Mouse (Mus musculus) kidney, adult 9 months (tissue): ENCODE data around the gene Lmbr1l.

ENCODE experiments used
- DNase-seq: peaks from one replicate; pipeline ENCODE4 v3.0.0; 2022

Gene Lmbr1l

DNA sequence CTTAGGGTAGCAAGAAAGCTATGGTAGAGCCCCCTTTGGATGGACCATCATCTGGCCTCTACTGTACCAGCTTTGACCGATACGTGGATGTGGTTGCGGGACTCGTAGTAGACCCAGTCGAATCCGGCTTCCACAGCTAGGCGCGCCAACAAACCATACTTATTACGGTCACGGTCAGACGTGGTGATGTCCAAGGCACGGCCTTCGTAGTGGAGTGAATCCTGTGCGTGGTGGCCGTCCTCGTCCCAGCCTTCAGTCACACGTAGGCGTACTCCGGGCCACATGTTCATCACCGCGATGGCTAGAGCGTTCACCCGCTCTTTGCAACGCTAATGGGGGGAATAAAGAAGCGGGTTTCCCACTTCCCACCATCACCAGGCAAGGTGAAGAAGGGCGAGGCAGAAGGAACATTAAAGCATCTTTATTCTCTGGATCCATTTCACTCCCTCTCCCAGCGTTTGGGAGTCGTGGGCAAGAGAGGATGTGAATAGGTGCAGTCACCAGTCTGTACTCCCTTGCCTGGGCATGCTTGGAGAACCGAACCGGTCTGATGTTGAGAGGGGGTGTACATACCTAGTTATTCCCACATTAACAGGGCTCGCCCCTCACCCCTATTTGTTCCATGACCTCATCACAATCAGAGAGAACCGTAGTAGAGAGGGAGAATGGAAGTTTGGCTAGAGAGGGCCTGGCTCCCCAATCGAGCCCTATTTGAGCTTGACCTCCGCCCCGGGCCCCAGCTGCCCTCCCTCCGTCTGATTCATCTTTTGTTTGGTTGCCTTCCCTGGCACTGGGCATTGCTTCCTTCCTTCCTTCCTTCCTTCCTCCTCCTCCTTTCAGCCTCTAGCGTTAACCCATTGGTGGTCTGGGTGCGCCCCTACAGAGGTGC lies 23.0 kb downstream of the Lmbr1l start:
- no peak for DNase-seq

DNA sequence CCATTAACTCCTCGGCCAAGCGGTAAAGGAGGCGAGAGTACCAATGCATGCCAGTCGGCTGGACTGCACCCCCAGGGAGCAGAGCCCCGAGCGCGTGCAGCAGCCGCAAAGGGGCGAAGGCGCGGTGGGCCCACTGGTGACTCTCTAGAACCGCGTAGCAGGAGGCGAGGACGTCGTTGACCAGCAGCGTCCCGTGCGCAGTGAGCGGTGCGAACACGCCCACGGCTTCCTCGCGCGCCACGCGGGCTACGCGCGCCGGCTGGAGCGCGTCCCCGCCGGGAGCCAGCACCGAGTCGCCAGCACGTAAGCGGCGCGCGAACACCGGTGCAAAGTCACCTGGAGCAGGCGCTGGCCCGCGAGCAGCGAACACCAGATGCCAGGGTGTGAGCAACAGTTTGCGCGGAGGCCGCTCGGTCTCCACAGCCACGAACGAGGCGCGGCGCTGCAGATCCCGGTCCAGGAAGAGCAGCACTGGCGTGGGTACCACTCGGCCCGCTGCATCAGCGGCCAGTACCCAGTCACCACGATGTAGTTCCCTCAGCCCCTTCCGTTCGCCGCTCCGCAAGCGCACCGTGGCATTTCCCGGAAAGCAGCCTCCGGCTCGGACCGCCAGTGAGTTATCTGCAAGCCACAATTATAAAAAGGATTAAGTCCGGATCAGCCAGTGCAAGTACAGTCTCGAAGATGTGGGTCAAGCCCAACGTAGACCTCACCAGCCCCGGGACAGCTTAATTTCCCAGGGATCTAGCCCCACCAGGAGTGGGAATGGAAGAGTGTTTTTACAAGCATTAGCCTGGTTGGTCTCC lies 23.9 kb downstream of the Lmbr1l start, which contains the start of gene Rhebl1:
TSS of gene Rhebl1 (minus strand) at position 601 of the 806 bp plus-strand sequence.
- DNase-seq: no peak

DNA sequence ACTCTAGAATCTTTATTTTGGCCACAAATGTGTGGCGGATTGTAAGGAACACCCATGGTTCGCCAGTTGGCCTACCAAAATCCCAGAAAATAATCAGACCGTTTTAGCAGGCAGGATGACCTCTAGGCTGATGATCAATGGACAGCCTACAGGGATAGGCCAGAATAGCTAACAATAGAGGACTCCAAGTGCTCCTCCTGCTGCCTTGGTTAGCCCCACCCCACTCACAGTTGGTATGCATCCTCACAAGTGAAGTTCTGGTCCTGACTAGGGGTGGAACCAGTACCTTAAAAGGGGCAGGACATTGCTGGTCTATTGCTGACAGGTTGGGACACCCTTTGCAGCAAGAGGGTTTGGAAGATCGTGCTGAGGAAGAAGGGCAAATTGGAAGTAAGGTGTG lies 25.0 kb downstream of the Lmbr1l start:
- no peak for DNase-seq

DNA sequence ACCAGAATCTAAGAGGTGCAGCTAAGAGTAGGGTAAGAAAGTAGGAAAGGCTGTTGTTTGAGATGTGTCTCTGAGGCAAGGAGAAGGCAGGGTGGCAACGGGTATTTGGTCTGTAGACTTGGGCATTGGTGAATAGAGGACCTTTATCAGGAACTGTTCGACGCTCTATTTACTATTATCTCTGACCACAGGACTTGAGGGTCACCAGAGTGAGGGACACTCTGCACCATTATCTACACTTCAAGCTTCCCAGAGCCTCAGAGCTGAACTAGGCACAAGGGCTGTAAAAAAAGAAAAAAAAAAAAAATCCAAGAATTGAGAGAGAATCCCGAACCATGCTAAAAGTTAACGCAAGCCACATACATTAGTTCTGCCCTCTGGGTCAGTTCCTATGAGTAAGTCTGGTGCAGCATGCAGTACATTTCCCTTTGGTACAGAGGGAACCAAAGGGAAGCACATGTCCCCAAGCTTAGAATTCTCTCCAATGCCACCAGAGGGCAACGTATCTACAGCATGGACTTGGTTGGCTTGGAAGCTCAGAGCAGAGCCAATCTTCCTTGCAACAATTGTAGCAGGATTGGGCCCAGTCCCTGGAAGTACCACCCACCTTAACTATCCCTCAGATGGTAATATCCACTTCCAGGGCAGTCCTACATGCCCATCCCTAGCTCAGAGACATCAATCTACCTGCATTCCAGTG lies 26.0 kb downstream of the Lmbr1l start:
- peak; percentile 90 for DNase-seq

DNA sequence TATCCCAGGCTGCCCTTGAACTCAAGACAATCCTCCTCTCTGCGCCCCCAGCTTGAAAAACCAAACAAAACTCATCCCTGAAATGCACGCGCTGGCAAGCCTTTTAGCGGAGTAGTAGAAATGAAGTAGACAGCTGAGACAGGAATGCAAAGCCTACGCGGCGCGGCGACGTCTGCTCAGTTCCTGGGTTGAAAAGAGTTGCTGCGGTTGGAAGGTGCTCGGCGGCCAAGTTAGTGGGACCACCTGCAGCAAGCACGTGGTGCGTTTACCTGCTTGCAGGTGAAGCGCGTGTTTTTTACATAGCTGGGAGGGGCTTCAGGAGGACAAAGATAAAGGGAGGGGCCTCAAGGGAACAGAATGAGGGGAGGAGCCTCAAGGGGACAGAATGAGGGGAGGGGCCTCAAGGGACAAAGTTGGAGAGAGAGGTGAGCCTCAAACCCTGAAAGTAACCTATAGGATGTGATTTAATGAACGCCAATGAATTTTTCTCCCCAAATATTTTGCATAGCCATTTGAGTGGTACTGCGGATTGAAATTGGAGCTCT lies 26.8 kb downstream of the Lmbr1l start:
- no peak for DNase-seq

DNA sequence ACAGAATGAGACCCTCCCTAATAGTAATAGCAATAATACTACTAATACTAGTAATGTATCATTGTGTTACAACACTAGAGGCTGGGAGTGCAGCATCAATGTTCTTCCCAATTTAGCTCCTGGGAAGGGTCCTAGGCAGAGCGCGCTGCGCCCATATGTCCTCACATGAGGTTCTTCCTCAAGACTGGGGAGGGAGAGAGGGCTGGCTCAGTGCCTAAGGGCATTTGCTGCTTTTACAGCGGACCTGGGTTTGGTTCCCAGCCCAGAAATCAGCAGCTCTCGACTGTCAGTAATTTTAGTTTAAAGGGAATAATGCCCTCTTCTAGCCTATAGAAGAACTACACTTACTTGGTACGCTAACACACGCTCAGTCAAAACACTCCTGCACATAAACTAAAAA lies 30.5 kb downstream of the Lmbr1l start:
- DNase-seq: no peak

DNA sequence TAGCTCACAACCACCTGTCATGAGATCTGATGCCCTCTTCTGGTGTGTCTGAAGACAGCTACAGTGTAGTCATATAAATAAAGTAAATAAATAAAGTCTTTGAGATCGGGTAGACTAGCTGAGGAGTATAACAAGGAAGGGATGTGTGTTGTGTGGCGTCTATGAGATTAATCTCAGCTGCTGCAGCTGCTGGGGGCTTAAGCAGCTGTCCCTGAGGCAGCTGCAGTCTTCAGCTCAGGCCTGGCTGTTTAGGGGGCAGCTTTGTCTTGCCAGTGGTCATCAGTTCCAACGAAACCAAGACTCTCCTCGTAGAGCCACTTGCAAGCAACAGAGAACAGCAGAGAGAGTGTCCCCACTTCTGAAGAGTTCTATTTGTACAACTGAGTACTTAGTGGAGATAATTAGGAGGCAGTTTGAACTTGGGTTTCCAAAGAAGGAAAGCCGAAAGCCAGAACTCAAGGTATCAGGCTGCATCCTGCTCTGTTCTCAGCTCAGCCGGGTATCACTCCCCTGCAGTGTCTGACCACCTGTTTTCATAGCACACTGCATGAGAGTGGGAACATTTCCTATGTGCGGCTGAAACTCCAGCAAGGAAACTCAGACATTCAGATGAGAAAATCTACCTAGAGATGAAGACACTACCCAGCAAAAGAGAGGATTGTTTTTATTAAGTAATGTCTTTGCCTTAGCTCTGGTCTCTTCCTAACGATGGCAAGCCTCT lies 31.2 kb downstream of the Lmbr1l start:
- DNase-seq: no peak

DNA sequence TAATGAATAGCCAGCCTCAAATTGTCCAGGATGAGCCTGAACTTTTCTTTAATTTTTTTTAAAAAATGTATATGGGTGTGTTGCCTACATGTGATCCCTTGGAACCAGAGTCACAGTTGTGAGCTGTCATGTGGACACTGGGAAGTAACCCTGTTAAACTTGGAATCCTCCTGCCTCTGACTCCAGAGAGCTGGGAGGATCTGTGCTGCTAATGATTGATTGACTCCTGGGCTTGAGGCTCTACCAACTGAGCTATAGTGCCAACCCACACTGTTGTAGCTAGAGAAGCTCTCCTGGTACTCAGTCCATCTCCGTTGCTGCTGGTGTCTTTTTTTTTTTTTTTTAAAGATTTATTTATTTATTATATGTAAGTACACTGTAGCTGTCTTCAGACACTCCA lies 33.9 kb downstream of the Lmbr1l start:
- peak; percentile 64 for DNase-seq

DNA sequence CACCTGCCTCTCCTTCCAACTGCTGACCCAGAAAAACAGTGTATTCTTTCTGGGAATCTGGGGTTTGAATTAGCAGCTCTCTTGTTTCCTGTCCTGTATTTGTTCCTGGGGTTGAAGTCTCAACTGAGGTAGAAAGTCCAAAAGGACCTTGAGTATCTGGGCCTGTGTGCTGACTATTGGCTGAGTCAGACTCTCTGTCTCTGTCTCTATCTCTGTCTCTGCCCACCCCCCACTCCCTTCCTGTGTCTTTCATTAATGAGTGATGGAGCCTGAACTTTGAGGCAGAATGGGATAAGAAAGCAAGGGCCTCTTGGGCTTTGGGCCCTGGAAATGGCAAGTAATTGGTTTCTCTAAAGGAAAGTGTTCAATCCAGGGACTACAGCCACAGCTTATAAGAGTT lies 34.4 kb downstream of the Lmbr1l start:
- peak; percentile 92 for DNase-seq

DNA sequence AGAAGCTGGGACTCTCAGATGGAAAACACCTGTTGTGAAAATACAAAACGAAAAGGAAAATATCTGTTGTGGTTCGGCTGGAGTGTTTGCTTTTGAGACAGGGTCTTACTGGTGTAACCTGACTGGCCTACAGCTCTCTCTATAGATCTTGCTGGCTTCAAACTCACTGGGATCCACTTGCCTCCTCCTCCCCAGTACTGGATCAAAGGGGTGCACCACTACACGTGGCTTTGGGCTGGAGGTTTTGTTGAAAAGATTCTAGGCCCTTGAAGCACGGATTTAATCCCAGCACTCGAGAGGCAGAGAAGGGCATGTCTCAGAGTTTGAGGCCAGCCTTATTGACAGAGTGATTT lies 36.4 kb downstream of the Lmbr1l start:
- DNase-seq: no peak

DNA sequence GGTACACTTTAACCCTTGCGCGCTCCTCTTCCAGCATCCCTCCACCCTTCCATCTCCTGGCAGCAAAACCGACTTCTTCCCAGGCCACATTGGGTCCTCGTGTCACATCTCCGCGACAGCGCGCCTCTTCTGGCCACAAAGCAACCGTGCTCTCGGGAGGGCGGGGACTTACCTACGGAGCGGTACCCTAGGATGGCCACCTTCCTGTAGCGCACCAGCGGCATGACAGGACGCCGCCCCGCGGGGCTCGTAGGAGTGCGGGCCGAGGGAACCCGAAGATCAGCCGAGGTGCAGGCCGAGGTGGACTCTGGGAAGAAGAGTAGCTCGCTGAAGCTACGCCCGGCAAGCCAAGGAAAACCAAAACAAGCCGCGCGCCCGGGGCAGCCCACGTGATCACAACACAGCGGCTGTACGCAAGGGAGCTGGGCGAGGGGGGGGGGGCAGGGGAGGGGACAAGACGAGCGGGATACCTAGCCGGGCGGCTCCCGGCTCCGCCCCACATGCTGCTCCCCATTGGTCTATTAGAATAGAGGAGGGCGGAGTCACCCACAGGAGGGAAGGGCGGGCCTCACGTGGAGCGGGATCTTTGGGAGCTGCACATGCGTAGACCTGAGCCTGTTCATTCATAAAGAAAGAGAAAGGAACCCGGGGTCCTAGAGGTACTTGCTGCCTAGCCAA lies 36.9 kb downstream of the Lmbr1l start:
- DNase-seq: peak; percentile 97

DNA sequence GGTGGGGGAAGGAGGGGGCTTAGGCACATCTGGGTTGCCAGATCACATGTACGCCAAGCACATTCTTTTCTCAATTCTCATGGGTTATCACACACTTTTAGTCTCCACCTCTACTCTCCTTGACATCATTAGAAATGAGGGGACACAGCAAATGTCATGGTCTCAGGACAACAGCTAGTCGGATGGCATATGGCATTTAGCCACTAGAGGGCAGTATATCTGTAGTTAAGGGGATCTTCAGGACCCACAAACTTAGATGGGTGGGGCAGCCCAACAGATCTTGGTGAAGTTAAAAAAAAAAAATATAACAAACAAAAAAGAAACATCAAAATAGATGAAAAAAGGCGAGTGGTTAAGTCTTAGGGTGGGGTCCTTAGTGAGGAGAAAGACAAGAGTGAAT lies 40.7 kb downstream of the Lmbr1l start:
- DNase-seq: peak; percentile 87

DNA sequence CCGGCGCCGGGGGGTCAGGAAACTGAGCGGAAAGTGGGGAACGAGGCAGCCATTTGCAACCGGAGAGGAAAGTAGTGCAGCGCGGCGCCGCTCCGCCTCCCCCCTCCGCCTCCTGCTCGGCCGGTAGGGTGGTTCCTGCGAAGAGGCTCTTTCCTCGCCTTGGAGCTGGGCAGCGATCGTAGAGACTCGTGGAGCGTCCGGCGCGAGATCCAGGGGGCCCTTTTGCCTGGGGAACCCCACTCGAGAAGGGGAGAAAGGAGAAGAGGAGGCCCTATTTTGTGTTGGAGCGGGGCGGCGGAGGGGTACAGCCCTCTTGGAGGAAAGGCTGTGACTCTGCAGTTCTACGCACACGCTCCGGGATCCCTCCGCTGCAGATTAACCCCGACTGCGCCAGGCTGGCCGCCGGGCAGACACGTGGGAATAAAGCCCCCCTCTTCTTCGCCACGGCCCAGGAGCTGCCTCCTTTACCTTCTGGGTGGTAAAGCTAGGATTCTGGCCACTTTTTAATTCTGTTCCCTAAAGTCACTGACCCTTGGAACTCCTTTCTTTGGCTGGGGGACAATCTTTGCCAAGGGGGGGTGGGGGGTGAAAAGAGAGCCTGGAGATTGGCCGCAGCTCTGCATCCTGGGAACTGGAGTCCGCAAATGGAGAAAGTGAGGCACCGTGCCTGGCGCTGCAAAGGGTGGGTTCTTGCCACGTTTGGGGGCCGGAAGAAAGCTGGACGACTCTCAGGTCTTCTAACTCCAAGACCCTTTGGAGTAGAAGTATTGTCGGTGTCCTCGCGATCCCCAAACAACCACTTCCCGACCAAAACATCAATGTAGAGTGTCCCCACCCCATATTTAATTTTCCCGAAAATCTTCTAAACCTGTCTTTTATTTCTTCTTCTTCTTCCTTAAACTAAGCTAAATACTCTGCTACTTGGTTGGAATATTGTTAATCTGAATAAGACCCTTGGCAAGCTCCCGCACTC lies 45.8 kb downstream of the Lmbr1l start:
- peak; percentile 95 for DNase-seq

DNA sequence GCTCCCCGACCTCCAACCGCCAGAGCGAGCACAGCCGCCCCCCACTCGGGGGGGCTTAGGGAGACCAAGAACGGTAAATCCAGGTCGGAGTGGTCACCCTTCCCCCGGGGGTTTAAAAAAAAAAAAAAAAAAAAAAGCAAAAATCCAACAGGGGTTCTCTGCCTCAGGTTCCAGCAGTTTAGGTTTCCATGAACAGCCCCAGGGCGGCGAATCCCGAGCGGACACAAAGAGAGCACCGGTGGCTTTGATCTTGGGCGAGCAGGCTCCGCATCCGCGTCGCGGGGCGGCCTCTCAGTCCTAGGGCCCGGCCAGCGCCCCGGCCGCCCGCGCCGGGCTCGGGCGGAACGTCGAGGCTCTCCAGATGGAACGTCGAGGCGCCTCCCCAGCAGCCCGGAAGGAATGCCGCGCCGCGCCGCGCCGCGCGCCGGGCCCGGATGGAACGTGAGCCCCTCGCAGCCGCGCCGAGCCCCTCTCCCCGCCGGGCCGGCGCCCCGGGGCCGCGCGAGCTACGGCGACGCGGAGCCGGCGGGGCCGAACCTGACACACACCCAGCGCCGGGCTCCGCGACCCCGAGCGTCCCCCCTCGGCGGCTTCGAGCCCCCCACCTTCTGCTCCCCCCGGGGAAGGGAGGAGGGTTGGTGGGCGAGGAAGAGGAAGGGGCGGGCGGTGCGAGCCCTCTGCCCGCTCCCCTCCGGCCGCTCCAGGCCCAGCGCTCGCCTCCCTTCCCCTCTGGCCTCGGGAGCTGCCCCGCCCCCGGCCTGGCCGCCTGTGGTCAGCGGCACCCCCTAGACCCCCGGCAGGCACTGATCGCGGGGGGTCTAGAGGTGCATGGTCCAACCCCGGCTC lies 46.7 kb downstream of the Lmbr1l start, which contains the start of gene Kmt2d:
TSS of gene Kmt2d (minus strand) at position 135 of the 846 bp plus-strand sequence.
- no peak for DNase-seq

DNA sequence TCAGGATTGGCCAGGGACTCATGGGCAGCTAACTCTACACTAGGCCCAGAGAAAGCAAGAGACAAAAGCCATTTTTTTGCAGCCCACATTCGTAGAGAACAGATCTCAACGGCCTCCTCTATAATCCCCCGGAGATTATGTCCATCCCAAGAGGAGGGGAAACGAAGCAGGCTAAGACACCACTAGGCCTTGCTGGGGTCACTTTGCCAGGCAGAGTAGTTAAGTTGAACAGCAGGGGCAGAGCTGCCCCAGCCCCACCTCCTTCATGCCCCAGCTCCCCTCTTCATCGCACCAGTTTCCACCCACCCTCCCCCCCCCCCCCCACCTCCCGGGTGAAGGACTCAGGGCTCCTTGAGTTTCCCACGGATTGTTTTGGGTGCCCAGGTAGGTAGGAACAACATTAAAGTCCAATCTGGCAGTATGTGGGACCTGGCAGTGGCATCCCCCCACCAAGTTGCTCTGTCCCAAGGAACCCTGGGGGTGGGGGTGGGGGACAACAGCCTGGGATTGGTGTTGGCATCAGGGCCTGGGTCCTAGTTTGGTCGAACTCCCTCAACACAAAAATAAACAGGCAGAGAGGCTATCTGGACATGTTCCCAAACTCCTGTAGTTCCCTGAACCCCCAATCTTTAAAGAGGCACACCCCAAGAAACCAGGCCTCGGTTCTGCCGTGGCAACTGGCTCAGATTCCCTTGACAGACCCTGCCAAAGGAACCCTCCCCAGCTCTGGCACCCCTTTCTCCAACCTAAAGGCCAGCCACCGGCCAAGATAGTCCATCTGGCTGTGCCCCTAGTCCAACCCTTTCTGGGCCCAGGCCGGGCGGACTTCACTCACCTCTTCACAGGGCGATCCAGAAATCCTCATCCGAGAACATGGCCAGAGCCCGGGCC lies 47.6 kb downstream of the Lmbr1l start:
- peak; percentile 61 for DNase-seq

DNA sequence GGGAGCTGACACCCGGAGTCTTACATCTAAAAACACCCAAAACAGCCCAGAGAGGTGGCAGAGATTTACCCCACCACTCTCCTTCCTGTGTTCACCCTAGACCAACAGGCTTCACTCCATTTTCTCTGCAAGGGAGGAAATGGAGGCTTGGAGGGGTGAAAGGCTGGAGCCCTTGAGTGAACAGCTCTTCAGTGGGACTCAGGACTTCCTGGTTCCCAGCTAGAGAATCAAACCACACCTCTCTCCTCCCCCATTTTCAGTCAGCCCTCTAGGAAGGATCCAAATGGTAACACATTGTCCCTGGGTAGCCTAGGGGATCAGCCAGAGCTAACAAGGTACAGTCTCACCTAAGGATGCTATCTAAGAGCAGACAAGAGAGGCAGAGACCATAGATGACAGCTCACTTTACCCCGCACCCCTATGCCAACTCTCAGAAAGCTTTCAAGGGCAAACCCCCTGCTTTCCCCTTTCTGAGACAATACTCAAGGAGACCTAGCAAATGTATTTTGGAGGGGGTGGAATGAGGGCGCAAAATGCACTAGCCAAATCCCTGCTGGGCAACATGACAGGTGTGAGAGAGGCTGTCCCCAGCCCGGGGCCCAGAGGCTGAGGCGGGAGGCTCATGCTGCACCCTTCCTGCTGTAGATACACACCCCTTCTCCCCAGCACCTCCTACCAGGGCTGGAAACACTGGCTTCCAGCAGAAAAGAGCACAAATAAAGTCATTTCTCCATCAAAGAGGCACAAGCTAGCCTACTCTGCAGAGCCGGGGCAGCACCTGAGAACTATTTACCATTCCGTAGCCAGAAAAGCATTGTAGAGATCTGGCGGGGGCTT lies 48.5 kb downstream of the Lmbr1l start:
- no peak for DNase-seq

DNA sequence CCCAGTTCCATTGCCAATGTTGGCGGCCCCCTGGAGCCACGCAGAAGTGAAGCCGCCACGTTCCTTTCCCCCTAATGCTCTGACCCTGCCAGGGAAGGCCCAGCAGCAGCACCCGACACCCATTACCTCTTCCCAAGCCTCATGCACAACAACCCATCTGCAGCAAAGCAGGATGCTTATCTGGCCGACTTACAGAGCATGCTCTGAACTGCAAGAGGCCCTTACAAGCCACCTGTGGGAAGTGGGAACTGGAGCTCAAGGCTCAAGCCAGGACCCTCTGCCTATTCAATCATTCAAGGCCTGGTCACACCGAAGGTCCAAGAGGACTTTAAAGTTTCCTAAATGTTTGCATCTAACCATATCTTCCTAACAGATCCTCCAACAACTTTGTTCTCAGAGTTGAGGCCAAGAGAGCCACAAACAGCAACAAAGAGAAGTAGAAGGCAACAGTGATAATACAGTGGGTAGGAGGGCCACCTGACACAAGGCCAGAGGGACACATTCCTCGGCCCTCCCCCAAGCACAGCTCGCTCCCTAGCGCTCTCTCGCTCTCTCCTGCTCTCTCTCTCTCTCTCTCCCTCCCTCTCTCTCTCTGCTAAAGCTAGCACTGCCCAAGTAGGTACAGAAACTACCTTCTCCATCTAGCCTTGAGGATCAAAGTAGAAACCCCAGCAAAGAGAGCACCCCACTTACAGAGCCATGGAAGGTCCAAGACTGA lies 49.5 kb downstream of the Lmbr1l start:
- no peak for DNase-seq
